Mouse (Mus musculus) heart, embryonic 10.5 days (tissue): ENCODE measurements around the gene Spg7. TPM values are rescaled to one million over a fixed set of nuclear protein-coding genes. Genes with fewer than 3 reads are reported as not detected.

ENCODE experiments used
- microRNA-seq: library from miRNA; unstranded; fragments of <30 nt; microRNA quantifications from one replicate; pipeline ENCODE4, GENCODE M21; 2017
- polyA plus RNA-seq: library from polyadenylated mRNA; unstranded; fragments of >200 nt; fragmentation: Nextera tagmentation; extraction: Ambion mirVana; gene quantifications from 2 replicates; pipeline ENCODE4 v1.2.1, GENCODE M21; 2016

The Spg7 gene
- polyA plus RNA-seq, 1 experiment from 2014 or later, result 57.4 TPM

Small RNA genes within 50 kb of the gene (microRNA-seq; reads per million reads assigned to microRNA genes)
- not detected for gene Mir7079
- not detected for gene Mir7080

Other genes starting within 250 kb of the Spg7 start
- gene Cdh15, start 215.0 kb upstream of the Spg7 start, polyA plus RNA-seq, result 0.41 and 0.79 TPM in 2 replicates
- gene Ankrd11, start 20.7 kb upstream of the Spg7 start, polyA plus RNA-seq, result 32.9 TPM in 2 replicates
- gene Rpl13, start 39.4 kb downstream of the Spg7 start, polyA plus RNA-seq, result 1,165 and 1,266 TPM in 2 replicates
- gene Cpne7, start 54.4 kb downstream of the Spg7 start, polyA plus RNA-seq, result 0.76 and 1.5 TPM in 2 replicates
- 9.3 and 12.3 TPM in 2 replicates for gene Sult5a1, start 95.4 kb downstream of the Spg7 start, polyA plus RNA-seq
- 1.9 and 5.2 TPM in 2 replicates for gene Dpep1, start 123.3 kb downstream of the Spg7 start, polyA plus RNA-seq
- gene Chmp1a, start 149.8 kb downstream of the Spg7 start, polyA plus RNA-seq, result 120 and 123 TPM in 2 replicates
- 3.5 and 3.6 TPM in 2 replicates for gene Spata33, start 149.9 kb downstream of the Spg7 start, polyA plus RNA-seq
- gene Cdk10, start 161.9 kb downstream of the Spg7 start, polyA plus RNA-seq, result 27.0 and 31.2 TPM in 2 replicates
- 2.2 and 2.6 TPM in 2 replicates for gene Spata2l, start 173.3 kb downstream of the Spg7 start, polyA plus RNA-seq
- 17.8 and 21.4 TPM in 2 replicates for gene Zfp276, start 191.3 kb downstream of the Spg7 start, polyA plus RNA-seq
- 19.7 and 20.6 TPM in 2 replicates for gene Vps9d1, start 191.4 kb downstream of the Spg7 start, polyA plus RNA-seq